Mouse (Mus musculus): ENCODE measurements around the gene Six6. TPM values are rescaled to one million over a fixed set of nuclear protein-coding genes. Genes with fewer than 3 reads are reported as not detected.
A peak's percentile ranks its signal among the peaks of the same experiment; 100 is the strongest.

The Six6 gene
- not detected for total RNA-seq (2021)
- long read RNA-seq, experiment 1, result 0 reads
- long read RNA-seq, experiment 2, result 0 reads

DNA sequence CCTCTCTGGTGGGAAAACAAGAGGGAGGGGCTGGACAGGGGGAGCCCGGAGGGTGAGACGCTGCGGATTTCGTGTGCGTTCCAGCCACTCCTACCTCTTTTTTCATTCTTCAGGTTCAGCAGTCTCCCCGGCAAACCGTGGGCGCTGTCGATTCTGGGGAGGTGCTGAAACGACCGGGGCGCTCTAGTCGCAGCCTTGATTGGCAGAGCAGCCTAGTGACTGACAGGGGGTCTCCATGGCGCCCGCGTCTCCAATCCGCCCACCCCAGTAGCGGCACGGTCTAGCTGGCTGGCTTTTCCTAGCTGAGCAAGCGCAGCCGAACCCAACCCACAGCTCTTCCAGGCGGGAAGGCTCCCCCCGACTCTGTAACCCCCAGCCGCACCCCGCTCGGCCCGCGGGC lies at the start of gene Six6:
Gene Six6 (plus strand): TSS at position 277 of the 400 bp plus-strand sequence.
- Histone ChIP-seq H3K27ac (no peak within 1 kb of the TSS), H3K4me3 (no peak within 1 kb of the TSS)
- no peak for TF ChIP-seq CTCF (IDR thresholded peaks at IDR 0.05)
- intact Hi-C loops (cut with DNase I), result loop anchor here (10.0 kb wide), 1 partner anchor 85 kb away; no protein-coding TSS in a partner anchor
- DNase-seq (ENCODE audit: extremely low spot score in 1 of 2, low spot score in 2 of 2), result no peak

DNA sequence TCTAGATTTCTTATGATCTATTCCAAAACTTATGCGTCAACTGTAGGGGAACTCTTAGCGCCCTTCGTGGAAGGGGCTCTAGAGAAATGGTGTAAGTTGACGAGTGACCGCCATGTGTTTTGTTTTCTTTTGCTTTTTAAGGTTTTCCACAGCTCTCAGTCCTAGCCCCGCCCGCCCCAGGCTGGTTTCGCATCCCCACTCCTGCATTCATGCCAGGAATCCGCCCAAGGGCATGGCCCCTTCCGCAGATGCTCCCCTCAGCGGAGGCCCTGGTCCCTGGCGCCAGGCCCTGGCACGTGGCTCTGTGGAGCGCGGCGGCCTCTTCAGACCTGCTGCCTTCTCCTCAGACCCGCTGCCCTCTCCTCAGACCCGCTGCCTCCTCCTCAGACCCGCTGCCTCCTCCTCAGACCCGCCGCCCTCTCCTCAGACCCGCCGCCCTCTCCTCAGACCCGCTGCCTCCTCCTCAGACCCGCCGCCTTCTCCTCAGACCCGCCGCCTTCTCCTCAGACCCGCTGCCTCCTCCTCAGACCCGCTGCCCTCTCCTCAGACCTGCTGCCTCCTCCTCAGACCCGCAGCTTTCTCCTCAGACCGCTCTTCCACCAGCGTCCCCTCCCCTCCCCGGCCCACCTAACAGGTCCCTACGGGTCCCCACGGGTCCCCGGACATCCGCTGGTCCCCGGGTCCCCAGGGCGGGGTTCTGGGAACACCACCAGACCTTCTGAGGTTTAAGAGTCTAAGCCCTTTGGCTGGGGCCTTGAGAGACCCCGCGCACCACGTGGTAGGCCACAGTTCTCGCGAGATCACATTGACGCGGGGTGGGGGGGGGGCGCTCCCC lies 22.3 kb upstream of the Six6 start:
- intact Hi-C loops (cut with DNase I), result no loop called here
- Histone ChIP-seq H3K4me3 (peak overlapping the region; percentile 25; the same call in 1 of the 2 replicates), H3K27ac (no peak overlapping the region)
- no peak for TF ChIP-seq CTCF (IDR thresholded peaks at IDR 0.05)
- no peak for DNase-seq (ENCODE audit: extremely low spot score in 1 of 2, low spot score in 2 of 2)

DNA sequence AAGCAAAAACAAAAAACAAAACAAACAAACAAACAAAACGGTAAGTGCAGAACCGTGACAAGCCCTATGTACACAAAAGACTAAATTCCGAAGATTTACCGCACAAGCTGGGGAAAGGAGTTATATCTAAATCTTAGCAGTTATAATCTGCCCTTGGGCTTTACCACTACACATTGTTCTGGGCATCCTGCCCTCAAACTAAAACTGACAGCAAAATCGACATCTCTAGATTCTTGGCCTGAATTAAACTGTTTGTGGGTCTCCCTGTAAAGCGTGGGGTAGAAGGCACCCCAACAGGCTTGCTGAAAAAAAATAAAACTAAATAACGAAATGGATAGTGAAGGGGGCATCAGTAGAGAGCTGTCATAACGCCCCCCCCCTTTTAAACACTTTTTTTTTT lies 2.9 kb upstream of the Six6 start:
- intact Hi-C loops (cut with DNase I), result loop anchor here (10.0 kb wide), 1 partner anchor 82 kb away; no protein-coding TSS in a partner anchor
- no peak for DNase-seq (ENCODE audit: extremely low spot score in 1 of 2, low spot score in 2 of 2)
- Histone ChIP-seq H3K27ac (no peak overlapping the region), H3K4me3 (no peak overlapping the region)
- no peak for TF ChIP-seq CTCF (IDR thresholded peaks at IDR 0.05)

DNA sequence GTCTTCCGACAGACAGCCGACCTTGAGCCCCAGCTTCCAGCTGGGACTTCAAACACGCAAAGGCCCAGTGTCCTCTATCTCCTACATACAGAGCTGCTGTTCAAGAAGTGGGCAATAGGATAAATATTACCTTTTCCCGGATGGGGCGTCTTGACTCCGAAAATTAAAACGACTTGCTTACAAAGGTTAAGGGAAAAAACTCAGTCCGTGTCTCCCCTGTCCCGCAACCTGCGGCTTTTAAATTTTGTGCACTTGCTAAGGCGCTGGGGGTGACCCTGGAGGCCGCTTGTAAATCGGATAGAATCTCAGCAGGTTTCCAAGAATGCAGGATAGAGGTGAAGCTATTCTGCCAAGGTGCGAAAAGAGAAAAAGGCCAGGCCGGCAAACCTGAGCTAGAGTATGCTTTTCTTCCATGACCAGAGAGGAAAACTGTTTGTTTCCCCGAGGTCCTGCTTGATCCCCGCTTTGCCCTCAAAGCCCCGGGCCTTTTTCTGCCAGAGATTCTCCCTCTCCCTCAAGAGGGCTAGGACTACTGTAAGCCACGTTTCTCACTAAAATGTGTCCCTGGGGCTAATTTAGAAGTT lies 2.1 kb upstream of the Six6 start:
- H3K4me3 ChIP-seq, result no peak overlapping the region
- TF ChIP-seq CTCF (IDR thresholded peaks at IDR 0.05), result no peak
- H3K27ac ChIP-seq, result no peak overlapping the region
- no peak for DNase-seq (ENCODE audit: extremely low spot score in 1 of 2, low spot score in 2 of 2)
- intact Hi-C loops (cut with DNase I), result loop anchor here (10.0 kb wide), 1 partner anchor 83 kb away; no protein-coding TSS in a partner anchor

DNA sequence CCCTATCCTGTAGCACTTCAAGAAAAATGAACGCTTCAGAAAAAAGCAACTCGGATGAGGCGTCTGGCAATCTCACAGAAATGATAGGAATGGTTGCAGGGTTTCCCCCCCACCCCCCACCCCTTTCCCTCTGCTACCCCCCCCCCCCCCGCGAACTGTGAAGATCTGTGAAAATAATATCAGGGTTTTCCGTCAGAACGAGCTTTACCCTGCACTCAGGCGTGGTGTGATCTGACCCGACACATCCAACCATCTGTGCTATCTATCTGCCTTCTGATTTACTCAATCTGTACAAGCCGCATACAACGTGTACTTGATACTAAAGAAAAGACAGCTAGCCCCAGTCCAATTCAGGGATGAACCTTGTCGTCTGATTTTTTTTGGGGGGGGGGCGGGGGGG lies 1.5 kb upstream of the Six6 start:
- TF ChIP-seq CTCF (IDR thresholded peaks at IDR 0.05), result no peak
- no peak overlapping the region for H3K4me3 ChIP-seq
- no peak for DNase-seq (ENCODE audit: extremely low spot score in 1 of 2, low spot score in 2 of 2)
- H3K27ac ChIP-seq, result no peak overlapping the region
- intact Hi-C loops (cut with DNase I), result loop anchor here (10.0 kb wide), 1 partner anchor 83 kb away; no protein-coding TSS in a partner anchor

DNA sequence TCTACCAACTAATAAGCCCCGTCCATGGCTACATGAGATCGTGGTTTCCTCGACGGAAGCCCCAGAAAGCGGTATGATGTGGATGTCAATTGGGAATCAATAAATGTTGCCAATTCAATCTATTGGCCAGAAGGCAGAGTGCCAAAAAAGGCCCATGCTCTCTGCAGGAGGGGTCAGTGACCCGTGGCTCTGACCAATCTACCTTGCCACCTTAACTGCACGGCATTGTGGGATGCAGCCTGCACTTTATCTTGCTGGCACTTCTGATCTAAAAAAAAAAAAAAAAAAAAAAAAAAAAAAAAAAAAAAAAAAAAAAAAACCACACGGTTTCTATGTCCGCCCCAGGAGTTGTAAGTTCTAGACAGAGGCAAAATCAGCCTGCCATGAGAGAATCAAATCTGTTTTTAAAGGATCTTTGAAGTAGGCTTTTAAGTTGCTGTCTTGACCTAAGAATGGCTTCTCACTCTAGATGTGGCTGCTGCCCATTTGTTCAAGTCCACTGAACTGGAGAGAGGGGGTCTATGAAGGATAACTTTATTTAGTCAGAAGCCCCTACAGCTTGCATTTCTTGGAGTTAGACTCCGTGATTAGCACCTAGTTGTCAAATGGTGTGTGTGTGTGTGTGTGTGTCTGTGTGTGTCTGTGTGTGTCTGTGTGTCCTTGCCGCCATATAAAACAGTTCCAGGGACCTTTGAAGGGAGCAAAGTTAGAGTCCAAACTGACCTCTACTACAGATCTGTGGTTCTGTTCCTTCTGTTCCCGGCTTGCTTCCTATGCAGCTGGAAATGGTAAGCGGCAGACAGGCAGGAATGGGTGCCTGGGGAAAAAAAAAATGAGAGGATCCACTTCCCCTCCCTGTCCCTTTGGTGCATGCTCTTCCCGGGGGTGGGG lies 847 bp upstream of the Six6 start:
- DNase-seq (ENCODE audit: extremely low spot score in 1 of 2, low spot score in 2 of 2), result no peak
- Histone ChIP-seq H3K4me3 (no peak overlapping the region), H3K27ac (no peak overlapping the region)
- TF ChIP-seq CTCF (IDR thresholded peaks at IDR 0.05), result no peak
- intact Hi-C loops (cut with DNase I), result loop anchor here (10.0 kb wide), 1 partner anchor 84 kb away; no protein-coding TSS in a partner anchor

DNA sequence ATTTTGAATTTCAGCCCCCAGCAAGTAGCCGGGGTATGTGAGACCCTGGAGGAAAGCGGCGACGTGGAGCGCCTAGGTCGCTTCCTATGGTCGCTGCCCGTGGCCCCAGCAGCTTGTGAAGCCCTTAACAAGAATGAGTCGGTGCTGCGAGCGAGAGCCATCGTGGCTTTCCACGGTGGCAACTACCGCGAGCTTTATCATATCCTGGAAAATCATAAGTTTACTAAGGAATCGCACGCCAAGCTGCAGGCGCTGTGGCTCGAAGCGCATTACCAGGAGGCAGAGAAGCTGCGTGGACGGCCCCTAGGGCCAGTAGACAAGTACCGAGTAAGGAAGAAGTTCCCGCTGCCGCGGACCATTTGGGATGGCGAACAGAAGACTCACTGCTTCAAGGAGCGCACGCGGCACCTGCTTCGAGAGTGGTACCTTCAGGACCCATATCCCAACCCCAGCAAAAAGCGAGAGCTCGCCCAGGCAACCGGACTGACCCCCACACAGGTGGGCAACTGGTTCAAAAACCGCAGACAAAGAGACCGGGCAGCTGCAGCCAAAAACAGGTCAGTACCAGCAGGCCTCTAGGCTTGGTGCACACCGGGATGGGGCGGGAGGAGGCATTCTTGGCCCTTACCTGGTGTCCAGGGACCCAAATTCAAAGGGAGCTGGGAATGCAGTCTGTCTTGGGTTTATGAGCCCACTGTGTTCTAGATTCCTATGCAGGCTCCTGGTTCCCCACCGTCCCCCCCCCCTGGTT lies 554 bp downstream of the Six6 start, which contains the start of gene 4930447C04Rik:
Gene 4930447C04Rik (minus strand): TSS at position 704 of the 751 bp plus-strand sequence.
- no peak within 1 kb of the TSS for H3K27ac ChIP-seq
- no peak for DNase-seq (ENCODE audit: extremely low spot score in 1 of 2, low spot score in 2 of 2)
- intact Hi-C loops (cut with DNase I), result no loop called here
- TF ChIP-seq CTCF (IDR thresholded peaks at IDR 0.05), result no peak
- no peak within 1 kb of the TSS for H3K4me3 ChIP-seq

DNA sequence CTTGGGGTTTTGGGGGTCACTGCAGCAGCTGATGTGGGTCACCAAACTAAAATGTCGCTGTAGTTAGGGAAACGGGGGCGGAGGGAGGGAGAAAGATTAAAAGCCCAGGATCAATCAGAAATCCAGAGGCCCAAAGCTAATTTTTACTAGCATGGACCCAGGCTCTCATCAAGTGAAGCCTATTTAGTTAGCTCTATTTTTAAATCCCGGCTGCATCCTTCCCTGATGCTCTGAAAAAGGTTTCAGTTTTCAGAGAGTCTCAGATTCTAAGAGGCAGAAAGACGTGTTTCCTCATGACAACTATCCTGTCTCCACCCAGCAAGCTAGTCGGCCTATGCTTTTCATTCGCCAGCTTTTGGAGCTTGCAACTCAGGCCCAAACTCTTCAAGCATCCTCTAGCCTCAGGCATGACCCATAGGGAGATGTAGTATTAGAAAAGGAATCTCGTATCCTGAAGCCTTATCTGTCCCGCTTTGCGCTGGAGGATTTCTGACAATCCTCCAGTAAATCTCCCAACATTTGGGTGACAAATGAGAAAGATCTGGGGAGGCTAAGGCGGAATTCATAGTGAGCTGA lies 1.2 kb downstream of the Six6 start:
- no peak for DNase-seq (ENCODE audit: extremely low spot score in 1 of 2, low spot score in 2 of 2)
- no peak overlapping the region for H3K27ac ChIP-seq
- no peak for TF ChIP-seq CTCF (IDR thresholded peaks at IDR 0.05)
- no peak overlapping the region for H3K4me3 ChIP-seq
- intact Hi-C loops (cut with DNase I), result no loop called here

DNA sequence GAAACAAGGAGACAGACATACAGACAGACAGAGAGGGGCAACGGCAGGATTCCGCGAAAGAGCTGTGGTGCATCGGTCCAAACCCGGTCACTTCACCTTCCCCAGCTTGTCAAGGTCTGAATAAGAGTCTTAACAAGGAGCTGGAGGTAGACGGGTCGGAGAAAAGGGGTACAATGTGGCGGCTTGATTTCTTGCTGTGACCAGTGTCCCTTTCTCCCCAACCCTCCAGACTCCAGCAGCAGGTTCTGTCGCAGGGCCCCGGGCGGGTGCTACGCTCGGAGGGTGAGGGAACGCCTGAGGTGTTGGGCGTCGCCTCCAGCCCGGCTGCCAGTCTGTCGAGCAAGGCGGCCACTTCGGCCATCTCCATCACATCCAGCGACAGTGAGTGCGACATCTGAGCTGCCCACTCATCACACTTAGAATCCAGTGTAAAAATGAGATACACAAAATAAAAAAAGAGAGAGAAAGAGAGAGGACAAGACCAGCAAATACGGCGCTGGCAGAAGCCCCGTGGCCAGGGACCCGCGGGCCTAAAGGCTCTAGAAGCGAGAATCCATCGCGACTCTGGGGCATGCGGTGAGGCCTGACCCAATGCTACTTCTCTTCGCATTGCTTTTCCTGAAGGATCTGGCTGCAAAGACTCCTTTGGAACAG lies 1.8 kb downstream of the Six6 start:
- TF ChIP-seq CTCF (IDR thresholded peaks at IDR 0.05), result no peak
- Histone ChIP-seq H3K4me3 (no peak overlapping the region), H3K27ac (no peak overlapping the region)
- intact Hi-C loops (cut with DNase I), result loop anchor here (2.0 kb wide), 1 partner anchor 99 kb away; no protein-coding TSS in a partner anchor
- DNase-seq (ENCODE audit: extremely low spot score in 1 of 2, low spot score in 2 of 2), result no peak

DNA sequence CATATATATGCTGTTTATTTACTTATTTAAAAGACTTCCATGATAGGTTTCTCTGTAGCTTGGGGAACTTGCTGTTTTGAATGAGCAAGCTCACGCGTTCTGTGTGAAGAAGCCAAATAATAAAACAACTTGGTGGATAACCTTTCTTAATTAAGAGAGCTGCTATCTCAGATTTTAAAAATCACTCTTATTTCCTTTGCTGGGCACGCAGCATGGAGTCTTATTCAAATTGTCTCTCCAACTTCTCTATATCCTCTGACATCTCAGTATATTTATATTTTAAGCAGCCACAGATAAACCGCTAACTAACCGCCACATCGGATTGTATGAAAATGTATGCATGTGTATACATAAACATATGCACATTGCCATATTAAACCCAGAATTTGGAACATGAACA lies 2.5 kb downstream of the Six6 start:
- no peak overlapping the region for H3K4me3 ChIP-seq
- no peak overlapping the region for H3K27ac ChIP-seq
- no peak for TF ChIP-seq CTCF (IDR thresholded peaks at IDR 0.05)
- intact Hi-C loops (cut with DNase I), result loop anchor here (2.0 kb wide), 1 partner anchor 99 kb away; no protein-coding TSS in a partner anchor
- no peak for DNase-seq (ENCODE audit: extremely low spot score in 1 of 2, low spot score in 2 of 2)
